Mouse (Mus musculus) olfactory bulb, adult 2 months (tissue): ENCODE measurements at regions not wholly inside any gene's neighbourhood (a gene's known extent, or its start where the extent isn't known, plus 50 kb on each side); places are given as distances from the start of the nearest gene placed in this dataset.

Experiments
- CTCF ChIP-seq: fragments of 200-500 bp; IDR thresholded peaks from 2 replicates; pipeline ENCODE4 v1.5.1; 2012; ENCODE audit warnings: low read depth, mild to moderate bottlenecking, low read length, moderate library complexity; ENCODE audit not compliant: insufficient read depth
- POLR2A ChIP-seq: fragments of 200-500 bp; IDR thresholded peaks from 2 replicates; pipeline ENCODE4 v1.6.1; 2012; ENCODE audit warnings: mild to moderate bottlenecking, low read depth, low read length, moderate library complexity; ENCODE audit not compliant: insufficient read depth

DNA sequence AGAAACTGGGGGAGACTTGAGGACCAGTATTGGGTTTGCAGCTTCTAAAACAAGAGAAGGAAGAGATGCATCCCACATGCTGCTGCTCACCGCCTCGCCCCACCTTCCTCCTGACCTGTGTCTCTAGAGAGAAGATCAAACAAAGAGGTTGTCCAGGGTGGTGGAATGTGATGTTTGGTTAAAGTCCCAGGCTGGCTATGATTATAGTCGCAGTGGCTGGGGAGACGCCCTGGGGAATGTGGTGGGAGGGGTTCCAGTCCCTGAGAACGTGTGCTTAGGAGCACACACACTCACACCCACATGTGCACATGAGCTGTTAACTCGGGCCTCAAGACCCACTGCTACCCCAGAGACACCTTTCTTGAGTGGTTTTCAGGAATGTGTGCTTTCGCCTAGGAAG lies 74.0 kb downstream of the Skor1 start:
- TF ChIP-seq POLR2A (no peak), CTCF (no peak)
